ENCODE assay signal across 38 mouse cellular contexts in the genomic region with DNA sequence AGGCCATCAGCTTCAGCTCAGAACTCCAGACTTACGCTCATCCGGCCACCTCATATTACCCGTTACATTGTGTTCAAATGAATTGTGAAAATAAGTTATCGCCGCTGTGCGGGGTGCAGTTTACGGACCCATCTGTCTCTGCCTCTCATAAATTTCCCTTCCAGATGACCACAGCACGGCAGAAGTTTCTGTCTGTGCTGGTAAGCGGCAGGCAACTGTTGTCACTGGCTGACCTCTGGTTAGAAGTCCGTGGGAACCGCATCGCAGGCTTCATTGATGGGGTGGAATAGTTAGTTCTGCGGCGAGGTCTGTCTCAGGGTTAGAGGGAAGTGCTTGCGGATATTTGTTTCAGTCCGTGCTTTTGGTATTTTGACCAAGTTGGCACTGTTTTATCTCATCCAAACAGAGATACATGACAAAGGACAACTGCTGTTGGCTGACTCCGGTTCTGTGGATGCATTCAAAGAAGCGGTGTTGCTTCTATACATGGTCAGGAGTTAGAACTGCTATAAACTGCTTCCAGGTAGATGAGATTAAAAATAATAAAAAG. TPM values are rescaled to one million over a fixed set of nuclear protein-coding genes. Genes with fewer than 3 reads are reported as not detected.
A peak's percentile ranks its signal among the peaks of the same experiment; 100 is the strongest.
DNase-seq lines count a peak whose midpoint lies in the region; ATAC-seq and TF ChIP-seq lines count a peak whose summit lies in the region.
"Had no signal": no experiment of that assay in that cellular context is flagged by ENCODE, and none has a peak within 500 bp of the region (broad histone marks: within the 10 kb centered on the region; RNA-seq: fewer than 3 reads in every experiment).

No protein-coding gene starts in this region.

- peaks cover 6% of the 10 kb centered on the region; the same call in 1 of the 2 replicates for H3K4me1 ChIP-seq in kidney, embryonic 14.5 days (ENCODE audit: control insufficient read depth, insufficient read depth, low read length)
- H3K4me1 ChIP-seq: liver, embryonic 15.5 days had no signal

- WGBS in kidney, embryonic 14.5 days = 49% methylated on average over 18 of the region's 18 CpGs

- ATAC-seq in kidney, embryonic 14.5 days (ENCODE audit: low FRiP score, low TSS enrichment) = no peak
- ATAC-seq: activated CD4-positive, CD25-positive, alpha-beta regulatory T cell, adult 4 months; inflammation-experienced regulatory T-cells, adult 6 months; midbrain, embryonic 15.5 days had no signal

- TF ChIP-seq CTCF in gastrocnemius, adult 2 months (IDR thresholded peaks at IDR 0.05) = no peak
- no peak for TF ChIP-seq CTCF in layer of hippocampus, adult 2 months (conservative IDR thresholded peaks at IDR 0.05)

- DNase-seq in gastrocnemius, adult 2 months = no peak
- DNase-seq in gastrocnemius, adult 18-20 months (ENCODE audit: low spot score) = no peak
- DNase-seq in kidney, adult 11 months = peak; percentile 38
- no peak for DNase-seq in layer of hippocampus, adult 2 months (ENCODE audit: low spot score in 2 of 2)
- no peak for DNase-seq in layer of hippocampus, adult 18-20 months (ENCODE audit: low spot score in 2 of 2)
- DNase-seq in kidney, postnatal 36 days = peak; percentile 36 to 53
- no peak for DNase-seq in retina, postnatal 1 day
- DNase-seq: adrenal gland, adult 2 months; adrenal gland, postnatal 36 days; cerebellum, adult 2 months; cerebellum, postnatal 14 days; gastrocnemius, postnatal 25 days; layer of hippocampus, adult 9-11 months; right cerebral cortex, postnatal 25 days; thymus, postnatal 14 days had no signal

- H3K27me3 ChIP-seq in kidney, embryonic 14.5 days (ENCODE audit: control insufficient read depth, insufficient read depth, low read length) = no peaks in the 10 kb centered on the region
- H3K27me3 ChIP-seq: CH12.LX; embryonic facial prominence, embryonic 15.5 days; forebrain, embryonic 12.5 days; heart, embryonic 15.5 days; hindbrain, embryonic 15.5 days; limb, embryonic 15.5 days; liver, embryonic 15.5 days; lung, embryonic 15.5 days; midbrain, embryonic 15.5 days; neural tube, embryonic 15.5 days had no signal

- no peaks in the 10 kb centered on the region for H3K36me3 ChIP-seq in kidney, embryonic 14.5 days (ENCODE audit: control insufficient read depth, insufficient read depth, low read length)
- H3K36me3 ChIP-seq: embryonic facial prominence, embryonic 10.5 days; embryonic facial prominence, embryonic 15.5 days; forebrain, embryonic 12.5 days; heart, embryonic 15.5 days; hindbrain, embryonic 10.5 days; hindbrain, embryonic 15.5 days; limb, embryonic 10.5 days; limb, embryonic 15.5 days; liver, embryonic 15.5 days; lung, embryonic 15.5 days; midbrain, embryonic 10.5 days; midbrain, embryonic 15.5 days; neural tube, embryonic 15.5 days had no signal

- no peak overlapping the region for H3K4me3 ChIP-seq in gastrocnemius, adult 2 months
- no peak overlapping the region for H3K4me3 ChIP-seq in kidney, embryonic 14.5 days (ENCODE audit: low read length)
- H3K4me3 ChIP-seq in layer of hippocampus, adult 2 months = no peak overlapping the region
- H3K4me3 ChIP-seq: embryonic facial prominence, embryonic 10.5 days; embryonic facial prominence, embryonic 15.5 days; forebrain, embryonic 12.5 days; heart, embryonic 15.5 days; hindbrain, embryonic 10.5 days; hindbrain, embryonic 15.5 days; limb, embryonic 10.5 days; limb, embryonic 15.5 days; liver, embryonic 15.5 days; lung, embryonic 15.5 days; midbrain, embryonic 10.5 days; midbrain, embryonic 15.5 days; neural tube, embryonic 15.5 days had no signal

- H3K4me2 ChIP-seq in kidney, embryonic 14.5 days (replicated peaks; ENCODE audit: low read depth, low read length) = no peak overlapping the region
- H3K4me2 ChIP-seq: embryonic facial prominence, embryonic 15.5 days; forebrain, embryonic 12.5 days; heart, embryonic 15.5 days; hindbrain, embryonic 15.5 days; limb, embryonic 15.5 days; liver, embryonic 15.5 days; lung, embryonic 15.5 days; midbrain, embryonic 15.5 days; neural tube, embryonic 15.5 days had no signal

- H3K9me3 ChIP-seq in kidney, embryonic 14.5 days (ENCODE audit: control insufficient read depth, low read length) = no peaks in the 10 kb centered on the region
- H3K9me3 ChIP-seq: embryonic facial prominence, embryonic 10.5 days; embryonic facial prominence, embryonic 15.5 days; forebrain, embryonic 12.5 days; heart, embryonic 15.5 days; hindbrain, embryonic 10.5 days; hindbrain, embryonic 15.5 days; limb, embryonic 10.5 days; limb, embryonic 15.5 days; liver, embryonic 15.5 days; lung, embryonic 15.5 days; midbrain, embryonic 10.5 days; midbrain, embryonic 15.5 days; neural tube, embryonic 15.5 days had no signal

- peak overlapping the region; percentile 35; the same call in 1 of the 2 replicates for H3K27ac ChIP-seq in gastrocnemius, adult 2 months
- H3K27ac ChIP-seq in kidney, embryonic 14.5 days (ENCODE audit: low read depth, low read length) = no peak overlapping the region
- 0 out of 2 replicates have a peak overlapping the region, but pooled peaks have one; percentile 11 for H3K27ac ChIP-seq in layer of hippocampus, adult 2 months
- H3K27ac ChIP-seq: embryonic facial prominence, embryonic 10.5 days; embryonic facial prominence, embryonic 15.5 days; forebrain, embryonic 12.5 days; heart, embryonic 15.5 days; hindbrain, embryonic 10.5 days; hindbrain, embryonic 15.5 days; kidney, postnatal 0 days; limb, embryonic 10.5 days; limb, embryonic 15.5 days; liver, embryonic 15.5 days; lung, embryonic 15.5 days; midbrain, embryonic 10.5 days; midbrain, embryonic 15.5 days; neural tube, embryonic 15.5 days had no signal

- H3K9ac ChIP-seq in kidney, embryonic 14.5 days (ENCODE audit: low read depth, low read length) = no peak overlapping the region
- H3K9ac ChIP-seq: embryonic facial prominence, embryonic 15.5 days; forebrain, embryonic 12.5 days; heart, embryonic 15.5 days; hindbrain, embryonic 15.5 days; limb, embryonic 15.5 days; liver, embryonic 15.5 days; lung, embryonic 15.5 days; midbrain, embryonic 15.5 days; neural tube, embryonic 15.5 days had no signal

- intact Hi-C loops in gastrocnemius, adult 2 months (cut with DNase I) = loop anchor here (5.0 kb wide), 2 partner anchors 52 to 367 kb away; no protein-coding TSS in a partner anchor

RNA-seq across cellular contexts. Expression of a gene that starts 34.9 kb away (rescaled TPM):
- total RNA-seq in gastrocnemius, adult 2 months (2021) = under 1 TPM; 0.13 to 0.22 TPM
- total RNA-seq in gastrocnemius, adult 18-20 months (2021) = under 1 TPM in 1 of 2 experiments, not detected in 1; 0.11 TPM
- polyA plus RNA-seq in kidney, embryonic 14.5 days (2014; fragmentation: Nextera tagmentation; extraction: Ambion mirVana) = 0.31 and 0.43 TPM in 2 replicates
- not detected for total RNA-seq in layer of hippocampus, adult 2 months (2021)
- total RNA-seq in layer of hippocampus, adult 18-20 months (2021) = not detected
- total RNA-seq: adrenal gland, adult 2 months; adrenal gland, postnatal 36 days; ES-E14; gastrocnemius, postnatal 25 days; left cerebral cortex, postnatal 10 days; megakaryocyte progenitor cell, adult 5-6 weeks had no signal
- polyA plus RNA-seq: brain, embryonic 14.5 days; cerebellum, adult 2 months; cortical plate, adult 2 months; liver, embryonic 15.5 days had no signal

Comparison
In these comparisons a context has a peak if more than half of its experiments do, and no peak if none do; other contexts are left out.
1. DNase-seq: peak in kidney, adult 11 months (single experiment) and kidney, postnatal 36 days (2 of 2); none in gastrocnemius, adult 2 months (single experiment), gastrocnemius, adult 18-20 months (single experiment), layer of hippocampus, adult 2 months (0 of 2), layer of hippocampus, adult 18-20 months (0 of 2) and retina, postnatal 1 day (single experiment).